ENCODE assay signal across 7 mouse cellular contexts in the genomic region with DNA sequence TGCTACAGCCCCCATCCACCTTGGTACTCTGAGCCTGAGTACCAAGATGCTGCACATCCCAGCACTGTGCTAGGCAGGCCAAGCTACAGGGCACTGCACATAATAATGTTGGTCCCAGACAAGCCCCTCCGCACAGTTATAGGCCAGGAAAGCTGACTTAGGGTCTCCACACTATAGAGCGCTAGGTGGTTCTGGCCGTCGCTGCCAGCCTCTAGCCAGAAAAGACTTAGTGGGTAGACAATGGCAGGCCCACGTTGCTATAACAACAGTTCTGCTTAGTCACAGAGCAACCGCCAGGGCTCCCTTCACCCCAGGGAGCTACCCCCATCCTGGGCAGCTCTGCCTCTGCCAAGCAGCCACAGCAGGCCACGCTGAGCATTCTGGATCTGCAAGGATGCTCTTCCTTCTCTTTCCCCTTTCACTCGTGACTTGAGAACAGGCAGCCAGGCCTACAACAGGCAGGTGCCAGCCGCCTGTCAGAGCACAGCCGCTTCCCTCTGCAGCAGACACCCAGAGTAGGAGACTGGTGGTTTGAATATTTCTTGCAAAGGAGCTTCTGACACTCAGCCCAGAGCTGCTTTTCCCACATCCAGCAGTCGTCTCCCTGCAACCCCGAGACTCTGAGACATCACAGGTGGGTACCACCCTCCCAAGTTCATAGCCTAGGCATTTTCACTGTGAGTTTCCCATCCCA.
DNase-seq lines count a peak whose midpoint lies in the region; ATAC-seq lines count a peak whose summit lies in the region.
"Not testable (repeated sequence)": the region's sequence is repeated elsewhere in the genome, so short reads cannot be mapped to it uniquely, and the experiment has no call there.

No protein-coding gene starts in this region.

- no CpG with 5 or more reads among the region's 12 CpGs for WGBS in forebrain, embryonic 15.5 days
- WGBS in hindbrain, embryonic 15.5 days = no CpG with 5 or more reads among the region's 12 CpGs
- no CpG with 5 or more reads among the region's 12 CpGs for WGBS in midbrain, embryonic 14.5 days
- no CpG with 5 or more reads among the region's 12 CpGs for WGBS in neural tube, embryonic 12.5 days

- not testable (repeated sequence) for H3K27ac ChIP-seq in forebrain, embryonic 15.5 days (replicated peaks); hindbrain, embryonic 15.5 days (replicated peaks); midbrain, embryonic 14.5 days (replicated peaks; ENCODE audit: low read depth, low read length); neural tube, embryonic 12.5 days

- not testable (repeated sequence) for H3K27me3 ChIP-seq in forebrain, embryonic 15.5 days; hindbrain, embryonic 15.5 days; midbrain, embryonic 14.5 days (ENCODE audit: control insufficient read depth, insufficient read depth, low read length); neural tube, embryonic 12.5 days (replicated peaks)

- H3K9me3 ChIP-seq in forebrain, embryonic 15.5 days; hindbrain, embryonic 15.5 days; midbrain, embryonic 14.5 days (ENCODE audit: control insufficient read depth, low read length); neural tube, embryonic 12.5 days: not testable (repeated sequence)

- H3K4me1 ChIP-seq in forebrain, embryonic 15.5 days; hindbrain, embryonic 15.5 days (replicated peaks); midbrain, embryonic 14.5 days (ENCODE audit: control insufficient read depth, insufficient read depth, low read length); neural tube, embryonic 12.5 days: not testable (repeated sequence)

- ATAC-seq in erythroblast, adult 5-6 weeks (replicated peaks; ENCODE audit: low FRiP score, poor library complexity, severe bottlenecking) = 0 out of 2 replicates have a peak, but pooled peaks have one; percentile 24
- ATAC-seq in forebrain, embryonic 15.5 days (replicated peaks) = peak; percentile 84
- ATAC-seq in hematopoietic stem cell, adult 5-6 weeks (replicated peaks in 1 of 2; ENCODE audit: insufficient read depth in 1 of 2, low FRiP score in 2 of 2, low TSS enrichment in 1 of 2, low read depth in 1 of 2, poor library complexity in 2 of 2, severe bottlenecking in 2 of 2) = peak; percentile 90 to 91
- peak; percentile 80 for ATAC-seq in hindbrain, embryonic 15.5 days (ENCODE audit: low FRiP score, low read depth)
- peak; percentile 75 for ATAC-seq in megakaryocyte progenitor cell, adult 5-6 weeks (replicated peaks; ENCODE audit: poor library complexity)
- ATAC-seq in midbrain, embryonic 14.5 days (ENCODE audit: low FRiP score, low TSS enrichment) = peak; percentile 86
- ATAC-seq in neural tube, embryonic 12.5 days (ENCODE audit: low FRiP score, low read depth) = peak; percentile 81

- not testable (repeated sequence) for H3K4me3 ChIP-seq in forebrain, embryonic 15.5 days; hindbrain, embryonic 15.5 days; midbrain, embryonic 14.5 days (replicated peaks; ENCODE audit: low read depth, low read length); neural tube, embryonic 12.5 days

- not testable (repeated sequence) for DNase-seq in midbrain, embryonic 14.5 days

- not testable (repeated sequence) for H3K4me2 ChIP-seq in forebrain, embryonic 15.5 days (replicated peaks); hindbrain, embryonic 15.5 days; midbrain, embryonic 14.5 days (ENCODE audit: low read length); neural tube, embryonic 12.5 days (replicated peaks)

- H3K9ac ChIP-seq in forebrain, embryonic 15.5 days (replicated peaks); hindbrain, embryonic 15.5 days; midbrain, embryonic 14.5 days (replicated peaks; ENCODE audit: low read length); neural tube, embryonic 12.5 days: not testable (repeated sequence)

- H3K36me3 ChIP-seq in forebrain, embryonic 15.5 days; hindbrain, embryonic 15.5 days; midbrain, embryonic 14.5 days (ENCODE audit: control insufficient read depth, insufficient read depth, low read length); neural tube, embryonic 12.5 days: not testable (repeated sequence)

Comparison
In these comparisons a context has a peak if more than half of its experiments do, and no peak if none do; other contexts are left out.
1. ATAC-seq: peak in every context shown above with its lines; median percentile 90 in hematopoietic stem cell, adult 5-6 weeks; 86 in midbrain, embryonic 14.5 days; 84 in forebrain, embryonic 15.5 days; 81 in neural tube, embryonic 12.5 days; 80 in hindbrain, embryonic 15.5 days; 75 in megakaryocyte progenitor cell, adult 5-6 weeks; 24 in erythroblast, adult 5-6 weeks.